Mouse (Mus musculus): ENCODE data around the gene D6Wsu163e. TPM values are rescaled to one million over a fixed set of nuclear protein-coding genes. Genes with fewer than 3 reads are reported as not detected.
A peak's percentile ranks its signal among the peaks of the same experiment; 100 is the strongest.

D6Wsu163e gene
- polyA plus RNA-seq, 1 experiment from 2014 or later: 12.6 TPM

DNA sequence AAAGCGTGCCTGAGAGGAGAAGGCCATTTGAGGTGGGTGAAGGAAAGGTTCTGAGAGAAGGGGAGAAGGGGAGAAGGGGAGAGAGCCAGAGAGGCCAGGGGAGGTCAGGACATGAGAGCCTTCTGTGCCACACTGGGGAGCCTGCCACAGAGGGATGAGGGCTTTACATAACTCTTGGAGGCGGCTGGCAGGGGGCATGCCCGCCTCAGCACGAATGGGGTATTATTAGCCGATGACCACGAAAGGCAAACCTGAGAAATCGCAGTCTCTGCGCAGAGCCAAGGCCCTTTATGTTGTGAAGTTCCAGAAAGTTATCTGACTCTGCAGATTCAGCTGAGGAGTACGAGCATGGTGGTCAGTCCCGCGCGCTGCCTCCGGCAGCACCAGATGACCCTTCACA is 70.3 kb downstream of the D6Wsu163e start:
- H3K9me3 ChIP-seq: no peaks in the 10 kb centered on the region
- H3K27me3 ChIP-seq: peaks cover 5% of the 10 kb centered on the region; the same call in 1 of the 2 replicates
- H3K4me1 ChIP-seq (replicated peaks): no peaks in the 10 kb centered on the region
- no peak overlapping the region for H3K27ac ChIP-seq
- 91% methylated on average over 13 of the region's 13 CpGs for WGBS
- no peak overlapping the region for H3K9ac ChIP-seq (replicated peaks)
- H3K4me3 ChIP-seq (replicated peaks): no peak overlapping the region
- H3K36me3 ChIP-seq: no peaks in the 10 kb centered on the region
- H3K4me2 ChIP-seq: no peak overlapping the region
- ATAC-seq (ENCODE audit: insufficient number of reproducible peaks, insufficient read depth, low FRiP score, low TSS enrichment, low read depth): no peak

- H3K27me3 ChIP-seq: peaks cover 7% of the 10 kb centered on the region; the same call in 1 of the 2 replicates
- H3K4me3 ChIP-seq (replicated peaks): no peak overlapping the region
- H3K36me3 ChIP-seq: no peaks in the 10 kb centered on the region
- H3K9me3 ChIP-seq: no peaks in the 10 kb centered on the region
- 0 out of 2 replicates have a peak, but pooled peaks have one; percentile 23 for ATAC-seq (ENCODE audit: insufficient number of reproducible peaks, insufficient read depth, low FRiP score, low TSS enrichment, low read depth)
- 75% methylated on average over 13 of the region's 13 CpGs for WGBS
- H3K9ac ChIP-seq (replicated peaks): no peak overlapping the region
- H3K27ac ChIP-seq: no peak overlapping the region
- no peaks in the 10 kb centered on the region for H3K4me1 ChIP-seq (replicated peaks)
- no peak overlapping the region for H3K4me2 ChIP-seq
These were observed 72.3 kb downstream of the D6Wsu163e start for GRCm38 (mm10) chr6:127011947-127012535.

DNA sequence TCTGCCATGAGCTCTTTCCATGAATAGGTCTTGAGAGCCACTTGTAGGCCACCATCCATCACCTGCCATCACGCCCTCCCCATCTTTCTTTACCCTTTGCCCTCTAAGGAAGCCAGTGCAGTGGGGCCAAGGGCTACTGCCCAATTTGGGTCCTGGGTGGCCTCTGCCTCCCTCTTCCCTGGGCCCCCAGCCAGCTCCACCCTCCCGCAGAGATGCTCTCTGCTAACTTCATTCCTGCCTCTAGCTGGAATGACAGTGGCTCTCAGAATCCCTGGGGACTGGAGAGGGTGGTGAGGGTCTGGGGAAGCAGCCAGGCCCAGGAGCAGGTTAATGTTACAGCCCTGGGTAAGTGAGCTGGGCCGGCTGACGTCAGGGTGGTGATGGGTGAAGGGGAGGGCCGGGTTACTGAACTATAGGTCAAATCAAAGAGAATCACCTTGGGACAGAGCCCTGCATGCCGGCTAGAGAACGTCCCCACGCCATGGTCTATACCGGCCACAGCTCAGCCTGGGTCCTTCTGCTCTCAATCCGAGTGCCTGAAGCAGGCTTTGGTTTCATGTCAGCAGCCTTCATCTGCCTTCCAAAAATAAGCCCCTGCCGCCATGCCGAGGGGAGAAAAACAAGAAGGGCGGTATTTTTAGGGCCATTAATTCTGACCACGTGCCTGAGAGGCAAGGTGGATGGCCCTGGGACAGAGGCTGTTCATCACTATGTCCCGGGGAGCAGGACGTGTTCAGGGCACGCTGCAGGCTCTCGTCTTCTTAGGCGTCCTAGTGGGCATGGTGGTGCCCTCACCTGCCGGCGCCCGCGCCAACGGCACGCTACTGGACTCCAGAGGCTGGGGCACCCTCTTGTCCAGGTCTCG is 75.4 kb downstream of the D6Wsu163e start, which contains the start of gene Fgf6:
TSS of gene Fgf6 (plus strand) at position 681 of the 865 bp plus-strand sequence.
- peaks cover 19% of the 10 kb centered on the region; the same call in 1 of the 2 replicates for H3K27me3 ChIP-seq
- H3K4me1 ChIP-seq (replicated peaks): peaks cover 13% of the 10 kb centered on the region
- H3K36me3 ChIP-seq: no peaks in the 10 kb centered on the region
- H3K27ac ChIP-seq: no peak within 1 kb of the TSS
- H3K9ac ChIP-seq (replicated peaks): no peak within 1 kb of the TSS
- WGBS: 74% methylated on average over 26 of the region's 26 CpGs
- no peaks in the 10 kb centered on the region for H3K9me3 ChIP-seq
- no peak for ATAC-seq (ENCODE audit: insufficient number of reproducible peaks, insufficient read depth, low FRiP score, low TSS enrichment, low read depth)
- no peak within 1 kb of the TSS for H3K4me2 ChIP-seq
- no peak within 1 kb of the TSS for H3K4me3 ChIP-seq (replicated peaks)

- 6% methylated on average over 6 of the region's 6 CpGs for WGBS
- no peak for ATAC-seq (ENCODE audit: insufficient number of reproducible peaks, insufficient read depth, low FRiP score, low TSS enrichment, low read depth)
- H3K4me1 ChIP-seq (replicated peaks): peaks cover 21% of the 10 kb centered on the region
- peaks cover 48% of the 10 kb centered on the region for H3K27me3 ChIP-seq
- no peak overlapping the region for H3K9ac ChIP-seq (replicated peaks)
- no peak overlapping the region for H3K4me3 ChIP-seq (replicated peaks)
- H3K27ac ChIP-seq: no peak overlapping the region
- peak overlapping the region; percentile 26; the same call in 1 of the 2 replicates for H3K4me2 ChIP-seq
- H3K9me3 ChIP-seq: no peaks in the 10 kb centered on the region
- no peaks in the 10 kb centered on the region for H3K36me3 ChIP-seq
These were observed 79.5 kb downstream of the D6Wsu163e start for GRCm38 (mm10) chr6:127019254-127019653.

- Histone ChIP-seq H3K27me3 (peaks cover 41% of the 10 kb centered on the region), H3K36me3 (no peaks in the 10 kb centered on the region), H3K4me1 (replicated peaks) (peaks cover 27% of the 10 kb centered on the region), H3K9ac (replicated peaks) (no peak overlapping the region), H3K27ac (no peak overlapping the region), H3K4me2 (peak overlapping the region; percentile 37), H3K4me3 (replicated peaks) (0 out of 2 replicates have a peak overlapping the region, but pooled peaks have one; percentile 6), H3K9me3 (no peaks in the 10 kb centered on the region)
- ATAC-seq (ENCODE audit: insufficient number of reproducible peaks, insufficient read depth, low FRiP score, low TSS enrichment, low read depth): no peak
- 11% methylated on average over 13 of the region's 13 CpGs for WGBS
These were observed 80.7 kb downstream of the D6Wsu163e start for GRCm38 (mm10) chr6:127020431-127020830.

DNA sequence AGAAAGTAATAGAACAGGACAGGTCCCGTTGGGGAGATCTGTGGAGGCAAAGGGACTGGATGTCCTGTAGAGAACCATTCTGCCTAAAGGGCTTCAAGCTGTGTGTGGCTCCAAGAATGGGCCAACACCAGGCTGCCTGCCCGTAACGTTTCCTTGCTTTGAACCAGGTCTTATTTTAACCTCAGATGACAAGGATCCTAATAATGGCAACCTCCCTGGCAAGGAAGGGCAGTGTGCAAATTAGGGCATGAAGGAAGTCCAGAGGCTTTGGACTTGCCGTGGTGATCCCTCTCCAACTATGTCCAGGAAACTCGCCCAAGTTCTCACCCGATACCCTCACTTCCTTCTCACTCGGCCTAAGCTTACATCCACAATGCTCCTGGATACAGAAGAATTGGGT is 85.1 kb downstream of the D6Wsu163e start:
- peaks cover 32% of the 10 kb centered on the region for H3K27me3 ChIP-seq
- no peak overlapping the region for H3K9ac ChIP-seq (replicated peaks)
- 67% methylated on average over 7 of the region's 7 CpGs for WGBS
- H3K9me3 ChIP-seq: no peaks in the 10 kb centered on the region
- no peak overlapping the region for H3K4me2 ChIP-seq
- H3K36me3 ChIP-seq: no peaks in the 10 kb centered on the region
- peaks cover 19% of the 10 kb centered on the region for H3K4me1 ChIP-seq (replicated peaks)
- no peak overlapping the region for H3K4me3 ChIP-seq (replicated peaks)
- no peak overlapping the region for H3K27ac ChIP-seq
- no peak for ATAC-seq (ENCODE audit: insufficient number of reproducible peaks, insufficient read depth, low FRiP score, low TSS enrichment, low read depth)

Other genes with a start within 250 kb of the D6Wsu163e start
- gene Kcna6, start 199.3 kb upstream of the D6Wsu163e start, polyA plus RNA-seq (2016; fragmentation: Nextera tagmentation; extraction: Ambion mirVana): 8.7 and 9.8 TPM in 2 replicates
- gene Ndufa9, start 90.8 kb upstream of the D6Wsu163e start, polyA plus RNA-seq (2016; fragmentation: Nextera tagmentation; extraction: Ambion mirVana): 184 and 192 TPM in 2 replicates
- gene Akap3, start 86.9 kb upstream of the D6Wsu163e start, polyA plus RNA-seq (2016; fragmentation: Nextera tagmentation; extraction: Ambion mirVana): not detected in 2 replicates
- not detected in 2 replicates for gene Dyrk4, start 18.1 kb upstream of the D6Wsu163e start, polyA plus RNA-seq (2016; fragmentation: Nextera tagmentation; extraction: Ambion mirVana)
- 70.5 and 79.0 TPM in 2 replicates for gene Rad51ap1, start 375 bp upstream of the D6Wsu163e start, polyA plus RNA-seq (2016; fragmentation: Nextera tagmentation; extraction: Ambion mirVana)
- gene Fgf6, start 75.6 kb downstream of the D6Wsu163e start, polyA plus RNA-seq (2016; fragmentation: Nextera tagmentation; extraction: Ambion mirVana): 0.29 and 0.30 TPM in 2 replicates
- 0.11 TPM in 1 of 2 replicates, not detected in the other for gene Fgf23, start 132.9 kb downstream of the D6Wsu163e start, polyA plus RNA-seq (2016; fragmentation: Nextera tagmentation; extraction: Ambion mirVana)
- 3.7 and 5.0 TPM in 2 replicates for gene Tigar, start 169.6 kb downstream of the D6Wsu163e start, polyA plus RNA-seq (2016; fragmentation: Nextera tagmentation; extraction: Ambion mirVana)
- 1,264 and 1,267 TPM in 2 replicates for gene Ccnd2, start 212.2 kb downstream of the D6Wsu163e start, polyA plus RNA-seq (2016; fragmentation: Nextera tagmentation; extraction: Ambion mirVana)